Mouse (Mus musculus) frontal cortex, adult 2 months (tissue): Measurements from ENCODE around the gene Cttn. TPM values are rescaled to one million over a fixed set of nuclear protein-coding genes. Genes with fewer than 3 reads are reported as not detected.

Experiments used
- DNase-seq, 2 experiments: peaks; one replicate each; pipeline ENCODE4 v3.0.0; 2022; ENCODE audit warnings: low spot score in 1 of 2; ENCODE audit errors: extremely low spot score in 1 of 2
- polyA plus RNA-seq: library from polyadenylated mRNA; depleted of rRNA; stranded (reverse); fragments of >200 nt; gene quantifications from 2 replicates; pipeline ENCODE4 v1.2.3, GENCODE M21; 2012

Gene Cttn
- polyA plus RNA-seq, 1 experiment: 155 TPM

DNA sequence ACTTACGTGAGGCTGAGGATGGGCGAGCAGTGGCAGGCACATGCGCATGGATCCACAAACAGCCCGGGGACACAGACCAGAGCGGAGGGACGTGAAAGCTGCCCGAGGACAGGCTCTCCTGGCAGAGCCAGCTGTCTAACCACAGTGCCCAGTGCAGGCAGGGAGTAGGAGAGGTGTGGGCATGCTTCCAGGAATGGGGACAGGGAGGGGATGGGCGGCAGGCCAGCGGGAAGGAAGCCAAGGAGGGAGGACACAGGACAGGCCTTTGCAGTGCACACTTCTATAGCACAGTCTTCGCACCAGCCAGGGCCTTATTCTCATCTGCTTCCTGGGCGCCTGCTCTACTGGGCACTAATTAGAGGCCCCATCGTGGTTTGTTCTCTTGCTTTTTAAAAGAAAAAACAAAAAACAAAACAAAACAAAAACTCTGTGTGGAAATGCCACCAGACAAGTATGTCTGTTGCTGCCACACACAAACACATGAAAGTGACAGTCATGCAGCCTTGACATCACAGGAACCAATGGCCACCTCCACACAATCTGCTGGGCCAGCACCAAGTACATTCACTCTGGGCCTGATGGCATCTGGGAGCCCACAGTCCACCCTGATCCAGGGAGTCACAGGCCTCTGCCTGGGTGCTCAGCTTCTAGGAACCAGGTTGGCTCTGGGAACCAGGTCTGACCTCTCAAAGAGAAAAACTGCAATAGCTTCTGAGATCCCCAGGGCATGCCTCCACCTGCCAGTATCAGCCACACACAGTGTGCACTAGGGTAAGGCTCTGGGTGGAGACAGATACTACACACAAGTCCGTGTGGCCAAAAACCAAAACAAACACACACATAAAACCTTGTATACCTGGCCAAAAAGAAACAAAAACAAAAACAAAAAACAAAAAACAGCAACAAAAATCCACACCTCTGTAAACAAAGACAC, 20.9 kb downstream of the Cttn start:
- DNase-seq: peak; percentile 44 to 82

DNA sequence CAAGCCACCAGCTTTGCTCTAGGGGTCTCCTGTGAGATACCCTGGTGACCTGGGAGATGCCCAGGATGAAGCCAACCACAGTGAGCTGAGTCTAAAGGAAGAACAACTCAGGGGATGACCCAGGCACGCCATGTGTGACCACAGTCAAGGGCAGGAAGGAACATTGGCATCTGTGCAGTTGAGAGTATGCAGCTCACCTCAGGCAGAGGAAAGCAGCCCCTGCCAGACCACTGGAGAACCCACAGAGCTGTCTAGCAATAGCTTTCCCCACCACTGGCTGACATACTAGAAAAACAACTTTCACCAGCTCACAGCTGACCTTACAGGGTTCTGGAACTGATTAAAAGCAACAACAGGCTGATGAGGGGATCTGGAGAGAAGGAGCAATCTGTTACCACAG, 22.6 kb downstream of the Cttn start:
- DNase-seq: no peak

DNA sequence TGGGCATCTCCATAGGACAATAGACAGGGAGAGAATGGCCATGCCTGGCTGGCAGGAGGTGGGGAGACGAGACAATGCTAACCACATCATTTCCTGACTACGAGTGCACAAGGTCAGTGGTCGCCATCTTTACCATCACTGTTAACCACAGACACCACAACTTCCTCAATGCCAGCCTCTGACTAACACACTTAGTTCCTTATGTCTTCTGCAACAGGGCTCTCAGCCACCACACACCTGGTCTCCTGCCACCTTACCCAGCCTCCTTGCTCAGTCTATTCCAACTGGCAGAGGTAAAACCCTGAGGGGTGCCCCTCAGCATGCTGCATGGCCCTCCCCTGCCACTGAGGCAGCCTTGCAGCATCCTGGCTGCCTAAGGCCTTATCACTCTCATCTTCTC, 23.7 kb downstream of the Cttn start:
- DNase-seq: no peak

DNA sequence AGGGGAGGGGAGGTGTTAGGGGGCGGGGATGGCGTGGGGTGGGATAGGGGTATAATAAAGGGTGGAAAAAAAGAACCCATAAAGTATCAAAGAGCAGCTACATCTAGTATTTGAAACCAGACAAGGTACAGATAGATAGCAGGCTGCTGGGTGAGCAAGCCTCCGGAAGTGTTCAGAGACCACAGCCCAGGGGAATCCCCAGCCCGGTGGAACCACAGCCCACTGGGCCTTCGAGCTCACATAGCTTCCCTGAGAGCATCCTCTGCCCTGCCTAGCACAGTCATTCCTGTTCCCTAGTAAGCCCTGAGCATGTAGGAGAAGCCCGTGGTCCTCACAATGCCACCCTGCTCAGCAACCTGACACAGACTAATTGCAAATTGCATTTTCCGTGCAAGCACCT, 26.0 kb downstream of the Cttn start:
- DNase-seq: no peak

DNA sequence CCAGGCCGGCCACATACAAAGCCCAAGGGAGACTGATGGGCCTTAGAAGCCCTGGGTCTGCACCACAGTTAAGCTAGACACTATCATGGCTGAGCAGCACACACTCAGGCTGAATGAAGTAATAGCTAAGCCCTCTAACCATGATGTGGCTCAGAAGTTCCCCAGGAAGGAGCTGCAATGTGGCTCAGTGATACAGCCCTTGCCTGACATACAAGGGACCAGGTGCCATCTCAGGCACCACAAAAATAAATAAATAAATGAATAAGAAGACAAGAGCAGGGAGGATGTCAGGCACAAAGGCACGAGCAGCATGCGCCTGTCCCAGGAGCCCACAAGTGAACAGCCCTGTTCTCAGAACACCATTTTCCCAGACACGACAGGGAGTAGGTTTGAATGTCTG, 28.8 kb downstream of the Cttn start:
- DNase-seq: no peak

DNA sequence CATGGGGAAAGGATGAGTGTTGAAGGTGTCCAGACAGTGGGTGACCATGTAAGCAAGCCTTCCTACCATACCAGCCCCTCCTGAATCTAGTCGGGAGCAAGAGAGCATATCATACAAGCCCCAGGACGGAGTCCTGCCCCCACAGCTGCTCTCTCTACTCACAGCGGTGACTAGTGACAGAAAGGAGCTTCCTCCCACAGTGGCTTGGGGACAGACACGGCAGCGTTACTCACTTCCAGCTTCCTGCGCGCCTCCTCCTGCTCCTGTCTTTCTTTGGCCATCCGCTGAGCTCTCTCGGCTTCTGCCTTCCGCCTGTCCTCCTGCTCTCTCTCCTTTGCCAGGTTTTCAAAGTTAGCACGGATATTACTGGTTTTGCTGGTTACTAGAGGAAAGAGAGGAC, 29.3 kb downstream of the Cttn start:
- peak in 1 of 2 experiments; percentile 56 for DNase-seq

DNA sequence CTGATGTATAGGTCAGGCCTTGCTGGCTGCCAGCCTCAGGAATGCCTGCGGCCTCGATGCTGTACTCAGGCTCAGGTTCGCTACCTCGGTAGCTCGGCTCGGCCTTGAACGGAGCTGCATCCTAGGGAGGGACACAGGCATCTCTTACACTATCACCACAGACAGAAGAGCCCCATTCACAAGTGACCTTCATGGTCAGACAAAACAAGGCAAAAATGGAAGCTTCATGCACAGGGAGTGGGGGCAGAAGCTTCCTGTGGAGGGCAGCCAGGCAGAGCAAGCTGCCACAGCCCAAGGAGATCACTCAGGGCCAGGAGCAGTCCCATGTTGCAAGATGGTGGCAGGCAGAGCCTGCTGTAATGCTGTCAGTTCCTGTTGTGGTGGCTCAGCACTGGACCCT, 32.0 kb downstream of the Cttn start:
- DNase-seq: no peak

DNA sequence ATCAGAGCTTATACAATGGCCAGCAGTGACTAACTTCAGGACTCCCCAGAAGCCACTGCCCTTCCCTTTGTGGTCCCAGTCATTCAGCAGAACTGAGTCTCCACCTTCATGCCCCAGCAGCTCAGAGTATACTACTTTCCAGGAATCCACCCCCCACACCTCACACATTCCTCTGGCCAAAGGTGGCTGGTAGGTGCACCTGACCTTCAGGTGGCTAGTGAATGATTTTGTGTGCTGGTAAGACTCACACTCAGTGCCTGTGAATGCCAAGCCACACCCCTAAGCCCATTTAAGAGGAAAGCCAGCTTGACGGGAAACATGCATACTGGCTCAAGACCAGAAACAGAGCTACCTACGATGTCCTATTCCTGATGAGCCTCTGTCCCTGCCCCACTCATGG, 37.9 kb downstream of the Cttn start:
- DNase-seq: no peak

DNA sequence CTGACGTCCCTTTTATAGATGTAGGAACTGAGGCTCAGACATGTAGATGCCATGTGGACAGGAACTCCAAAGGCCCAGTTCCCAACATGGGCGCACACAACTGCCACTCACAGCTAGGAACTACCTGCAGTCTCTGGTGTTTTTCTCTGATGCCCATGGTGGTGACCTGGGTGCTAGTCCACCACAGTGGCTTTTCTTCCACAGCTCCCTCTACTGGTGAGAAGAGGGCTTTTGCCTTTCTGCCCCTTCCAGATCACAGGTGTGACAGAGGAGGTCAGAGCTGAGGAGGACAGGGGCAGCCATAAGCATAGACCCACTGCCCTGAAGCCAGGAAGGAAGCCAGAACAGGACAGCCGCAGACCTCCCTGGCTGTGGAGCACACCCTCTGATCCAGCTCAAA, 43.3 kb downstream of the Cttn start:
- DNase-seq: no peak

DNA sequence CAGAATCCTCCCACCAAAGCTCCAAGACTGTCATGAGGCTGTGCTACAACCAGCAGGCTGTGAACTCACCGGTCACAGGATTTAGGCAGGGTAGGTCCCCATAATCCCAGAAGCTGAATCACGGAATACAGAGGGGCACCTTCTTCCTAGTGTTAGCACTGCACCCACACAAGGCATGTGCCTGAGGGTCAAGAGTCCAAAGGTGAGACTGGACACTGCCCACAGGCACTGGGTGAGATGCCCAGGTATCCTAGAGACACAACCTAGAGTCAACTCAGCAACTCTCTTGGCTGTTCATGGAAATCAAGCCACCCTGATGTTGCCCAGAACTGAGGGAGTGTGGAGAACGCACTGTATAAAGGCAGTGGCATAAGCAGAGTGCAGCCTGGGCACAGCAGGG, 44.2 kb downstream of the Cttn start:
- no peak for DNase-seq

DNA sequence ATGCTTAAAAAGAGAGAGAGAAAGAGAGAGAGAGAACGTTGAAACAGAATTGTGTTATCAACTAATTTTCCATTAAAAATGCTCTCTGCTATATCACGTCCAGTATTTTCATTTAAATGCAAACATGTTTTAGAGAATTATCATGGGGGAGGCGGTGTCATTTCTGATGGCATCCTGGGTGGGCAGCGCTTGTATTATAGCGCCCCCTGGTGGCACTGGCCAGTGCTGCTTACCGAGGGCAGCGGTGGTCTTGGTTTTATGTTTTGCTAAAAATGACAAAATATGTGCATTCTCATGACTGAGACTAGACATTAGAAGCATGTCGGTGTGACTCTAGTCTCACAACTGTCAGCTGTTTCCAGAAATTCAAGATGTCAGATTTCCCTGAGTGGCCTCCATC, 44.9 kb downstream of the Cttn start:
- peak in 1 of 2 experiments; percentile 80 for DNase-seq

DNA sequence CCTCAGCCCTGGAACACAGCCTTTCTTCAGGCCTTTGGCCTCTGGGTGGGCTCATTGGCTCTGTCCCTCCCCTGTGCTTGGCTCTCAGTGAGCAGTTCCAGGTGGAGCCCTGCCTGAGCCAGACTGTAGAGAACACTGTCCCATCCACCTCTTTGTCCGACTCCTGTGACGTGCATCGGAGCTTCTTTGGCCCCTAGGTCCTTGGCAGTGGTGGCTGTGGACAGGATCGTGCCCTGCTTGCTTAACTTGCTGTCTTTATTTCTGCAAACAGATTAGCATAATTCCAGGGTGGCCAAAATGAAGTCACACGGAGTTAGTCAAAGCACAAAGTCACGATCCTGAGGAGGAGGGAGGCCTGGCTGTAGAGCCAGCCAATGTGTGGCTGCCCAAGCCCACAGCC, 49.3 kb downstream of the Cttn start:
- no peak for DNase-seq

DNA sequence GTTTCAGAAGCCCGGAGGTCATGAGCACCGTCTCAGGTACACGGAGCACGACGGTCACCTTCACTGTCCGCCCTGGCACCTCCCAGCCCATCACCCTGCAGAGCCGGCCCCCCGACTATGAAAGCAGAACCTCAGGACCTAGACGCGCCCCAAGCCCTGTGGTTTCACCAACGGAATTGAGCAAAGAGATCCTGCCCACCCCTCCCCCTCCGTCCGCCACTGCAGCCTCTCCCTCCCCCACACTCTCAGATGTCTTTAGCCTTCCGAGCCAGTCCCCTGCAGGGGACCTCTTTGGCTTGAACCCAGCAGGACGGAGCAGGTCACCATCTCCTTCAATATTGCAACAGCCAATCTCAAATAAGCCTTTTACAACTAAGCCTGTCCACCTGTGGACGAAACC, 50.3 kb downstream of the Cttn start:
- DNase-seq: no peak

DNA sequence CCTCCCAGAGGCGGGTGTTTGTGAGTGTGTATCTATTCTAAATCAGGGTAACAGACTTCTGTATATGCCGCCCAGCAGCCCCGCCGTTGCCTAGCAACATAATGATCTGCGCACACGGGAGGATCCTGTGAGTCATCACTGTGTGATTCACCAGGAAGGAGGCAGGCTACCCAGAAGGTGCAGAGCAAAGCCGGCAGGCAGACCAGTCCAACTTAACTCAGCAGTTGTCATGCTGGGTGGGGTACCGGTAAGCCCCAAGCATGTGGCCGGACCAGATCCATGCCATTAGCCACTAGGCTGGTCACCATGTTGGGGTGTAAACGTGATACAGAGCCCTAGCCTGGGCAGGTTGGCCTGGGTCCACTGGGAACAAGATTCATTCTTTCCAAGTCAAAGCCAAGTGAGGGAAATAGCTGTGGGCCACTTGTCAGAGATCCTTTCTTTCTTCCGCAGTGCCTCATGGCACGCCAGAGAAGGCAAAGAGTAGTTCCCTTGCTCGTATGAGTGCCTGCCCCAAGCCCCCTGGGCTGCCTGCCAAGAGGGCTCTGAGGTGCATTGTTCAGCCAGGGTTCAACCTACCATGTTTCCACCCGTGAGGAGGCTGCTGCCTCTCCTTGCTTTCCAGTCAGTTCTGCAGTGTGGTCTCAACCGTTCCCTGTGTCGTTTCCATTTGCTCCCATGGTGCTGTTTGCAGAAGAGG, 53.0 kb downstream of the Cttn start:
- DNase-seq: peak; percentile 92

DNA sequence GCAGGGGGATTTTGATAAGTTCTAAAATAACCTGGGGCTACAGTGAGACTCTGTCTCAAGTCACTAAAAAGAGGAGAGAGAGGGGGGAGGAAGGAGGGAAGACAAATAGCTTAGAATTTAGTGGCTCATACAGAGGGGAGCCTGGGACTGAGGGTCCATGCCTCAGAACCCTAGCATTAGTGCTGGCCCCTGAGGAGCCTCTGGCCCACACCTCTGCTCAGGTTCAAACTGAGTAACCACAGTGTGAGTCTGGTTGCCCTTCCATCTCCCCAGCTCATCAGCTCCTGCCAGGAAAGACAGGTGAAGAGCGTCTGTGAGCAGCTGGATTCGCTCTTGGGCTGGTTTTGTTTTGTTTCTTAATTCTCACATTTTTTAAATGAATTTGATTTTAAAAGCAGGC, 53.6 kb downstream of the Cttn start:
- no peak for DNase-seq

DNA sequence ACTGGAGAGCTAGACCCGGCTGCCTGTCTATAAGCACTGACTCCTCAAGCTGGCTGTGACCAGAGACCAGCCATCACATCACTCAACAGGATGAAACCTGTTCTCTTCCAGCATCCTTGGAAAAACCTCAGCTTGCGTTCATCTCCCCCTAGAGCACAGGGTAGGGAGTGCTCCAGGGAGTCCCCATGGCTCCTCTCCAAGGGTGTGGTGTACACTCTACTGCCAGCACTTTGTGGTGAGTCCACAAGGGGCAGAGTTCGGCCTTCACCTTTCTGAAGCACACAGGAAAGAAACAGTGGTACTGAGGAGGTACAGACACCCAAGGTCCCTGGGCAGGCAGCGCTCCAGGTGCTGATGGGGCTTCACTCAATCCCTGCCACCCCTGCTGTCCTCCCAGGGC, 55.0 kb downstream of the Cttn start:
- DNase-seq: peak in 1 of 2 experiments; percentile 62

DNA sequence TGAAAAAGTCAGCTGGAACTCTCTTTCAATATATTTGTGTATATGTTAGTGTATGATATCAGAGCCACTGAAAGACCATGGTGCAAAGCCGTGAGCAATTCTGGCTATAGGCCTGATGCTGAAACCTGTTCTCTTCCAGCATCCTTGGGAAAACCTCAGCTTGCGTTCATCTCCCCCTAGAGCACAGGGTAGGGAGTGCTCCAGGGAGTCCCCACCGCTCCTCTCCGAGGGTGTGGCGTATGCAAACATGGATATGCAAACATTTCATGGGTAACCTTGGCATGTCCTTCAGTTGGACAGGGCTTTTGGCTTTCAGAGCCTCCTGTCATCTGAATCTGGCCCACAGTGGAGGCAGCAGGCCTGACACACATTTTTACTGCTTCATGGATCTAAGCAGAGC, 56.2 kb downstream of the Cttn start:
- no peak for DNase-seq

DNA sequence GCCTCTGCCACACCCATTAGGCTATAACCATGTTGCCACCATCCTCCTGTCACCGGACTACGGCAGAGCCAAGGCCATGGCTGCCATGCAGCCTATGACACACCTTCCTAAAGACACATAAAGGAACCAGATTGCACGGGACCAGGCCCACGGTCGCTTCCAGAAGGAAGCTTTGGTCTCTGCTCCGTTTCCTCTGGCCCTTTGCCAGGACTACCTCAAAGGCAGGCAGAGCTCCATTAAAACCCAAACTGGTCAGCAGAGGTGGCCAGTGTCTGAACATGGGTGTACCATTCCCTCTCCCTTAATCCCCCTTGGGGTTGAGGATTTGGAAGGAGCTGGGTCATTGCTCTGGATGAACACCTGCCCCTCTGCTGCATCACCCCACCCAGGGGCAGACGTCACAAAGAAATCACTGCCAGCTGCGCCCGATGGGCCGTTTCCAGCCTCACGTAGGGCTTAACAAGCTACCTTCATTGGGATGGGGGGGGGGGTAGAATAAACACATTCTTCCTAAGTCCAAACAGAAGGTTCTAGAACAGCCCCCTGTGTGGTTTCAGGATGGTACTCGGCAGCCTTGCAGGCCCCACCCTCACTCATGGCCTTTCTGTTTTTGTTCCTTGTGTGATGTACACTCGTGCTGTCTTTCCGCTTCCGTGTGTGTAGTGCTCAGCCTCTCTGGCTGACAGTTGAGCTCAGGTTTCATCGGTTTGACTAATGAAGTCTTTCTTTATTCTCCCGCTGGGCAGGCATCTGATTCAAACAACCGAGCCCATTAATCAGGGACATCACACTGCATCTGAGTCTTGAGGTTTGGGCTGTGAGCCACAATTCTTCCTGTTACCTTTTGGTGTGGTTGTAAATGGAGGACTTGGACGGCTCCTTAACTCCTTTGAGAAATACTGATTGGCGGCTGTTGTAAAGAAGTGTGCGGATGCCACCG, 58.6 kb downstream of the Cttn start:
- DNase-seq: no peak

DNA sequence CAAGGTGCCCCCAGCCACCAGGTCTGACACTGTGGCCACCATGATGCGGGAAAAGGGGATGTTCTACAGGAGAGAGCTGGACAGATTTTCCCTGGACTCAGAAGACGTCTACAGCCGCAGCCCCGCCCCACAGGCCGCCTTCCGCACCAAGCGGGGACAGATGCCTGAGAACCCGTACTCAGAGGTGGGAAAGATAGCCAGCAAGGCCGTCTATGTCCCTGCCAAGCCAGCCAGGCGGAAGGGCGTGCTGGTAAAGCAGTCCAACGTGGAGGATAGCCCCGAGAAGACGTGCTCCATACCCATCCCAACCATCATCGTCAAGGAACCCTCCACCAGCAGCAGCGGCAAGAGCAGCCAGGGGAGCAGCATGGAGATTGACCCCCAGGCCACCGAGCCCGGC, 61.1 kb downstream of the Cttn start:
- DNase-seq: no peak

DNA sequence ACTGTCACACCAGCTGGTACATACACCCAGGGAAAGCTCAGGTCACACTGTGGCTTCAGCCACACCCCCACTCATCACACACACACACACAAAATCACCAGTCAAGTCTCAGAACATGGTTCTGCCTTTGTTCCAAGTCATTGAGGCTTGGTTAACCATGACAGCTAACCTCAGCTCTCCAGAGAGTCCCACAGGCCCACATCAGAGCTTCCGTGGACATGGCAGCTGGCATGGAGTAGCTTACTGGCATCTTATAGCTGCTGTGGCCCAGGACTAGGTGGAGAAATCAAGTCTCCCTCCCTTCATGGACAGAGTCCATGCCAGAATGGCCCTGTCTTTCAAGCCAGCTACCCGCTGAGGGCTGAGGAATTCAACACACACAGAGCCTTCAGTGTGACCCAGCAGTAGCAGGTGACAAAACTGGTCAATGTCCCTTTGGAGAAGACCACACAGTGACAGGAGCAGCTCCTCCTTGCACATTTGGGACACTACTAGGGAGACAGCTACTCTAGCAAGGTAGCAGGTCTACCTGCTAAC, 62.3 kb downstream of the Cttn start:
- no peak for DNase-seq

DNA sequence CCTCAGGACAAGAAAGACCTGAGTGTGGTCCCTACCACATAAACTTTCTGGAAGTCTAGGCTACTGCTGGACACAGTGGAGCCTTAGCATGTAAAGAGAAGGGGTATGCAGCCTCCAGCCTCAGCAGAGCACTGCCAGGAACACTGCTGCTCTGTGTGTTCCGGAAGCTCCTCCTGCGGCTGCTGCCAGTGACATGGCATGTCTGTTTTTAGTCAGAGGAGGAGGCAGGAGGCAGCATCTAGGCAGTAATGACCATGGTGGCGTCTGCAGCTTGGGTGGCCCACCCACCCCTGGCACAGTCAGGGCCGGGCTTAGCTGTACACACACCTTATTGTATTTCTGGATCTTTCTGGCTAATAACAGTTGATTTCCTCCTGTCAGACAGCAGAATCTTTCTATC, 63.1 kb downstream of the Cttn start:
- DNase-seq: peak in 1 of 2 experiments; percentile 59
